Mouse (Mus musculus) MEL (cell line): ENCODE data around the gene Myct1. TPM values are rescaled to one million over a fixed set of nuclear protein-coding genes. Genes with fewer than 3 reads are reported as not detected.

Source experiments
- DNase-seq: peaks from one replicate; pipeline ENCODE4 v3.0.0; 2011; ENCODE audit warnings: low read depth, low spot score
- H3K27ac ChIP-seq: 2 replicates; pipeline ENCODE4 v1.5.1; 2012; ENCODE audit warnings: low read depth, mild to moderate bottlenecking, control low read depth, low read length, moderate library complexity; ENCODE audit not compliant: control insufficient read depth
- H3K27me3 ChIP-seq, 2 experiments: fragments of 150-350 bp in 1 of 2; sonication (generic) in 1 of 2; 2 replicates each; pipeline ENCODE4 v1.6.1; 2012; ENCODE audit warnings: low read length in 2 of 2, mild to moderate bottlenecking in 2 of 2, improper control_type of control experiment in 1 of 2, moderate library complexity in 1 of 2; ENCODE audit not compliant: insufficient read depth in 2 of 2, control insufficient read depth in 1 of 2
- H3K36me3 ChIP-seq, 2 experiments: 2 replicates each; pipeline ENCODE4 v1.6.1; 2012 to 2014; ENCODE audit warnings: low read length in 2 of 2, improper control_type of control experiment in 1 of 2, inconsistent platforms in 1 of 2, mild to moderate bottlenecking in 1 of 2; ENCODE audit not compliant: insufficient read depth in 2 of 2, control insufficient read depth in 1 of 2
- H3K4me1 ChIP-seq, 2 experiments: fragments of 150-350 bp in 1 of 2; sonication (generic) in 1 of 2; 2 replicates each; pipeline ENCODE4 v1.6.1; 2012; ENCODE audit warnings: low read length in 2 of 2, improper control_type of control experiment in 1 of 2, mild to moderate bottlenecking in 1 of 2; ENCODE audit not compliant: insufficient read depth in 2 of 2, control insufficient read depth in 1 of 2
- H3K4me3 ChIP-seq, 2 experiments: fragments of 150-350 bp in 1 of 2; sonication (generic) in 1 of 2; 2 replicates each; pipeline ENCODE4 v1.5.1; 2012; ENCODE audit warnings: low read depth in 2 of 2, low read length in 2 of 2, mild to moderate bottlenecking in 2 of 2, moderate library complexity in 2 of 2, control low read depth in 1 of 2, improper control_type of control experiment in 1 of 2; ENCODE audit not compliant: control insufficient read depth in 1 of 2, insufficient read depth in 1 of 2
- H3K79me2 ChIP-seq: 2 replicates; pipeline ENCODE4 v1.6.1; 2012; ENCODE audit warnings: mild to moderate bottlenecking, low read length, moderate library complexity; ENCODE audit not compliant: control insufficient read depth, poor library complexity, insufficient read depth
- H3K9ac ChIP-seq: 2 replicates; pipeline ENCODE4 v1.6.1; 2012; ENCODE audit warnings: low read depth, mild to moderate bottlenecking, control low read depth, low read length, moderate library complexity; ENCODE audit not compliant: control insufficient read depth, poor library complexity, severe bottlenecking
- H3K9me3 ChIP-seq: fragments of 150-350 bp; sonication (generic); replicated peaks from 2 replicates; pipeline ENCODE4 v1.6.1; 2012; ENCODE audit warnings: mild to moderate bottlenecking, low read length, improper control_type of control experiment, moderate library complexity; ENCODE audit not compliant: insufficient read depth
- CHD1 ChIP-seq: IDR thresholded peaks from 2 replicates; pipeline ENCODE4 v1.6.1; 2012; ENCODE audit warnings: low read depth, mild to moderate bottlenecking, inconsistent platforms, low read length, improper control_type of control experiment
- E2F4 ChIP-seq: IDR thresholded peaks from 2 replicates; pipeline ENCODE4 v1.6.1; 2011; ENCODE audit warnings: low read depth, low read length, improper control_type of control experiment, borderline replicate concordance
- EP300 ChIP-seq, 2 experiments: IDR thresholded peaks; 2 replicates each; pipeline ENCODE4 v1.6.1; 2011; ENCODE audit warnings: improper control_type of control experiment in 2 of 2, low read length in 2 of 2, low read depth in 1 of 2, mild to moderate bottlenecking in 1 of 2
- GATA1 ChIP-seq: IDR thresholded peaks from 2 replicates; pipeline ENCODE4 v1.6.1; 2011; ENCODE audit warnings: low read depth, low read length, improper control_type of control experiment
- HCFC1 ChIP-seq: IDR thresholded peaks from 2 replicates; pipeline ENCODE4 v1.6.1; 2012; ENCODE audit warnings: low read depth, mild to moderate bottlenecking, inconsistent platforms, low read length, improper control_type of control experiment, moderate library complexity
- KAT2A ChIP-seq: conservative IDR thresholded peaks from 2 replicates; pipeline ENCODE4 v1.6.1; 2012; ENCODE audit warnings: low read depth, low read length, improper control_type of control experiment, inconsistent platforms
- MAFK ChIP-seq: IDR thresholded peaks from 2 replicates; pipeline ENCODE4 v1.6.1; 2011; ENCODE audit warnings: low read depth, mild to moderate bottlenecking, low read length, improper control_type of control experiment, borderline replicate concordance
- MAX ChIP-seq: IDR thresholded peaks from 2 replicates; pipeline ENCODE4 v1.6.1; 2011; ENCODE audit warnings: low read length, improper control_type of control experiment
- MYC ChIP-seq: IDR thresholded peaks from 2 replicates; pipeline ENCODE4 v1.6.1; 2011; ENCODE audit warnings: low read depth, mild to moderate bottlenecking, low read length, improper control_type of control experiment, moderate library complexity
- NELFE ChIP-seq: IDR thresholded peaks from 2 replicates; pipeline ENCODE4 v1.6.1; 2011; ENCODE audit warnings: low read depth, low read length, improper control_type of control experiment
- NRF1 ChIP-seq: IDR thresholded peaks from 2 replicates; pipeline ENCODE4 v1.6.1; 2014; ENCODE audit warnings: low read depth, mild to moderate bottlenecking, inconsistent platforms, low read length, improper control_type of control experiment, moderate library complexity; ENCODE audit not compliant: poor library complexity, insufficient read depth, severe bottlenecking
- POLR2A ChIP-seq, 2 experiments: IDR thresholded peaks; 2 replicates each; pipeline ENCODE4 v1.6.1; 2011 to 2012; ENCODE audit warnings: low read length in 2 of 2, mild to moderate bottlenecking in 2 of 2, control low read depth in 1 of 2, improper control_type of control experiment in 1 of 2, low read depth in 1 of 2, moderate library complexity in 1 of 2; ENCODE audit not compliant: control insufficient read depth in 1 of 2, insufficient read depth in 1 of 2, poor library complexity in 1 of 2
- RAD21 ChIP-seq: IDR thresholded peaks from 2 replicates; pipeline ENCODE4 v1.6.1; 2011; ENCODE audit warnings: mild to moderate bottlenecking, low read depth, low read length, improper control_type of control experiment
- SIN3A ChIP-seq: IDR thresholded peaks from 2 replicates; pipeline ENCODE4 v1.6.1; 2012; ENCODE audit warnings: low read length, improper control_type of control experiment, inconsistent platforms
- TAL1 ChIP-seq: IDR thresholded peaks from 2 replicates; pipeline ENCODE4 v1.6.1; 2012; ENCODE audit warnings: mild to moderate bottlenecking, inconsistent platforms, low read length, moderate library complexity, mixed read lengths
- UBTF ChIP-seq: IDR thresholded peaks from 2 replicates; pipeline ENCODE4 v1.6.1; 2012; ENCODE audit warnings: low read depth, mild to moderate bottlenecking, inconsistent platforms, low read length, improper control_type of control experiment, moderate library complexity, borderline replicate concordance; ENCODE audit not compliant: insufficient read depth
- USF2 ChIP-seq, 2 experiments: IDR thresholded peaks; 2 replicates each; pipeline ENCODE4 v1.6.1; 2011 to 2012; ENCODE audit warnings: improper control_type of control experiment in 2 of 2, low read length in 2 of 2, borderline replicate concordance in 1 of 2, inconsistent platforms in 1 of 2, low read depth in 1 of 2, mild to moderate bottlenecking in 1 of 2; ENCODE audit not compliant: insufficient read depth in 1 of 2
- ZC3H11A ChIP-seq: IDR thresholded peaks from 2 replicates; pipeline ENCODE4 v1.6.1; 2012; ENCODE audit warnings: low read depth, mild to moderate bottlenecking, inconsistent platforms, low read length, improper control_type of control experiment
- ZKSCAN1 ChIP-seq: IDR thresholded peaks from 2 replicates; pipeline ENCODE4 v1.6.1; 2012; ENCODE audit warnings: low read depth, mild to moderate bottlenecking, inconsistent platforms, low read length, improper control_type of control experiment, moderate library complexity
- polyA plus RNA-seq, 2 experiments: library from polyadenylated mRNA; stranded (reverse) in 1 of 2; unstranded in 1 of 2; fragments of >175 nt in 1 of 2; fragments of >200 nt in 1 of 2; gene quantifications; 2 replicates each; pipeline versions ENCODE4 v1.2.1 to v1.2.4; 2012; ENCODE audit warnings: low replicate concordance in 2 of 2, low read depth in 1 of 2; ENCODE audit not compliant: insufficient read length in 2 of 2, insufficient read depth in 1 of 2, missing spikeins in 1 of 2
- total RNA-seq: library from RNA; depleted of rRNA; stranded (reverse); fragments of 300-350 nt; gene quantifications from 2 replicates; pipeline ENCODE4 v1.2.3, GENCODE M21; 2012

The Myct1 gene
- total and polyA plus RNA-seq, 3 experiments: 0.24 TPM; not detected in 2

- Histone ChIP-seq H3K27me3 (peaks cover 0 to under 1% of the 10 kb centered on the region in 2 experiments; a peak in 2 of 4 replicates), H3K4me1 (no peaks in the 10 kb centered on the region), H3K27ac (no peak overlapping the region), H3K36me3 (no peaks in the 10 kb centered on the region), H3K9me3 (no peaks in the 10 kb centered on the region), H3K79me2 (no peaks in the 10 kb centered on the region), H3K9ac (no peak overlapping the region), H3K4me3 (no peak overlapping the region)
- DNase-seq: no peak
- no peak for TF ChIP-seq SIN3A
- no peak for TF ChIP-seq POLR2A (IDR thresholded peaks at IDR 0.05; ENCODE audit: control insufficient read depth in 1 of 2, insufficient read depth in 1 of 2, low read depth in 1 of 2, low read length in 2 of 2, poor library complexity in 1 of 2)
- no peak for TF ChIP-seq USF2 (IDR thresholded peaks at IDR 0.05; ENCODE audit: borderline replicate concordance in 1 of 2, insufficient read depth in 1 of 2, low read depth in 1 of 2, low read length in 2 of 2)
- TF ChIP-seq KAT2A: no peak
- TF ChIP-seq UBTF: no peak
- TF ChIP-seq EP300 (IDR thresholded peaks at IDR 0.05; ENCODE audit: low read depth in 1 of 2, low read length in 2 of 2): no peak
- no peak for TF ChIP-seq MAFK
- TF ChIP-seq TAL1: no peak
- TF ChIP-seq CHD1: no peak
- no peak for TF ChIP-seq GATA1
Observed at GRCm38 (mm10) chr10:5558808-5559207, 34.8 kb upstream of the Myct1 start.

GRCm38 (mm10) chr10:5560526-5560925 is 33.0 kb upstream of the Myct1 start:
- Histone ChIP-seq H3K9me3 (no peaks in the 10 kb centered on the region), H3K36me3 (no peaks in the 10 kb centered on the region), H3K27ac (no peak overlapping the region), H3K4me1 (no peaks in the 10 kb centered on the region), H3K9ac (no peak overlapping the region), H3K4me3 (no peak overlapping the region), H3K79me2 (no peaks in the 10 kb centered on the region), H3K27me3 (no peaks in the 10 kb centered on the region; a peak in 1 of 4 replicates)
- DNase-seq: no peak
- TF ChIP-seq GATA1: no peak
- TF ChIP-seq UBTF: no peak
- TF ChIP-seq HCFC1: no peak
- TF ChIP-seq ZKSCAN1: no peak
- TF ChIP-seq EP300 (IDR thresholded peaks at IDR 0.05; ENCODE audit: low read depth in 1 of 2, low read length in 2 of 2): no peak
- TF ChIP-seq E2F4: no peak
- no peak for TF ChIP-seq MAX
- no peak for TF ChIP-seq CHD1
- TF ChIP-seq NRF1: no peak
- no peak for TF ChIP-seq NELFE
- TF ChIP-seq ZC3H11A: no peak
- TF ChIP-seq RAD21: no peak
- TF ChIP-seq MYC: no peak
- no peak for TF ChIP-seq POLR2A (IDR thresholded peaks at IDR 0.05; ENCODE audit: control insufficient read depth in 1 of 2, insufficient read depth in 1 of 2, low read depth in 1 of 2, low read length in 2 of 2, poor library complexity in 1 of 2)
